Mouse (Mus musculus) heart, adult 2 months (tissue): Measurements from ENCODE around the gene Npdc1.

Source experiments
- EP300 ChIP-seq: fragments of 200-500 bp; IDR thresholded peaks from 2 replicates; pipeline ENCODE4 v1.6.1; 2011; ENCODE audit warnings: low read depth, low read length, control low read depth; ENCODE audit not compliant: insufficient read depth
- POLR2A ChIP-seq: fragments of 200-500 bp; IDR thresholded peaks from 2 replicates; pipeline ENCODE4 v1.6.1; 2011; ENCODE audit warnings: mild to moderate bottlenecking, low read depth, low read length, control low read depth; ENCODE audit not compliant: insufficient read depth

DNA sequence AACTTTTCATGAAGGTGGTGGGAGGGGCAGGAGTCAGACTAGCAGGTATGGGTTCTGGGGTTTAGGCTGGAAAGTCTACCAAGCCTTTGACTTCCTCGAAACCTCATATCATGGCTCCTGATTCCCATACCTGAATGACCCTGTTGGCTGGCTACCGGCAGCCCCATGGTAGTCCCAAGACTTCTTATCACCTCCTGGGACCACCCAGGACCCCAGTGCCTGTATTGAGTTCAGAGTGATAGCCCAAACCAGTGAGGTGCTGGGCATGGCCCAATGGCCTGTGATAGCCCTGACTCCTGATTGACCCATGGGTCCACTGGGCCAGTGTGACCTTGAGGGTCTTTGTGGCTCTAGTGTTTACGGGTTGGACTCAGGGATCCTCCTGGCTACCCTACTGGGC, 48.5 kb upstream of the Npdc1 start:
- TF ChIP-seq EP300 (no peak), POLR2A (no peak)
